Mouse (Mus musculus): ENCODE measurements around the gene Ptprcap. TPM values are rescaled to one million over a fixed set of nuclear protein-coding genes. Genes with fewer than 3 reads are reported as not detected.

The Ptprcap gene
- polyA plus RNA-seq, 1 experiment from 2014 or later, result 0.93 TPM

DNA sequence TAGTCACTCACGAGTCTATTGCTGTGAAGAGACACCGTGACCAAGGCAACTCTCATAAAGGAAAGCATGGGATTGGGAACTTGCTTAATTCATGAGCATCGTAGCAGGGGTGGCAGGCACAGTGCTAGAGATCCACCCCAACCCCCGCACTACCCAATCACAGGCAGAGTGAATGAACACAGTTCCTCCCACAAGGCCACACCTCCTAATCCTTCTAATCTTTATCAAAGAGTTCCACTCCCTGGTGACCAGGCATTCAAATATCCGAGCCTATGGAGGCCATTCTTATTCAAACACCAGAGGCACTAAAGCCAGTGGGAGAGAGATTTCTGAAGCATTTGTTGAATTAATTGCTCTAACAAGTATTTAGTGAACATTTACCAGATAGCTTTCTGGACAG is 7.5 kb upstream of the Ptprcap start:
- Histone ChIP-seq H3K4me1 (peaks cover 50% of the 10 kb centered on the region), H3K4me3 (no peak overlapping the region), H3K27me3 (ENCODE audit: low read depth, poor library complexity, severe bottlenecking) (no peaks in the 10 kb centered on the region), H3K27ac (no peak overlapping the region), H3K9me3 (replicated peaks) (no peaks in the 10 kb centered on the region), H3K36me3 (peaks cover 13% of the 10 kb centered on the region)
- no peak for DNase-seq (ENCODE audit: low spot score)
- 95% methylated on average over 5 of the region's 5 CpGs for WGBS

DNA sequence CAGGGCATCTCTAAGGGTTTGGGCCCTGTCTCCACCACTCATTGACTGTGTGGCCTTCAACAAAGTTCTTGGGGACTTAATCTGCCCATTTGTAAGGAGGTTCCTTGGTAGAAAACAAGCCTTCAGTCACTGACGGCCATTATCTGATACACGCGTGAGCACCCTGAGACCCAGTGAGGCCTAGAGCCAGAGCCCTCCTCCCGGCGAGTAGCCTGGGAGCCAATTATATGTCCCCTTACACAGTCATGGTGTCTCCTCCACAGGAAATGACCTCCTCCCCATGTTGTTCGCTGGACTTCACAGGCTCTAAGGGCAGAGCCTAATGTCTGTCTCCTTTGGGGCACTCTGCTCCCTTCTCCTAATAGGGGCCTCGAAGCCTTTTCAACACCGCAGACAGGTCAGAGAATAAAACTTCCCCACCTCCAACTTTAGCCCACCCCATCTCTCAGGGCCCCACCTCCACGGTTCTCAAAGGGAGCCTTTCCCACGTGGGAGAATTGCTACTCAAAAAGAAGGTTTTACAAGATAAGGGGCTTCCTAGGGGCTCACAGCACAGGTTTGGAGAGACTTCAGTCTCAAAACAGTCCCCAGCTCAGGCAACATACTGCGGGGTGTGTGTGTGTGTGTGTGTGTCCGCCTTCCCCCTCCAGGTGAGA is 6.9 kb upstream of the Ptprcap start:
- no peak overlapping the region for H3K4me3 ChIP-seq
- no peaks in the 10 kb centered on the region for H3K27me3 ChIP-seq (ENCODE audit: low read depth, poor library complexity, severe bottlenecking)
- DNase-seq (ENCODE audit: low spot score), result no peak
- H3K36me3 ChIP-seq, result peaks cover 19% of the 10 kb centered on the region
- H3K9me3 ChIP-seq (replicated peaks), result no peaks in the 10 kb centered on the region
- H3K27ac ChIP-seq, result no peak overlapping the region
- 68% methylated on average over 12 of the region's 12 CpGs for WGBS
- peaks cover 50% of the 10 kb centered on the region for H3K4me1 ChIP-seq

DNA sequence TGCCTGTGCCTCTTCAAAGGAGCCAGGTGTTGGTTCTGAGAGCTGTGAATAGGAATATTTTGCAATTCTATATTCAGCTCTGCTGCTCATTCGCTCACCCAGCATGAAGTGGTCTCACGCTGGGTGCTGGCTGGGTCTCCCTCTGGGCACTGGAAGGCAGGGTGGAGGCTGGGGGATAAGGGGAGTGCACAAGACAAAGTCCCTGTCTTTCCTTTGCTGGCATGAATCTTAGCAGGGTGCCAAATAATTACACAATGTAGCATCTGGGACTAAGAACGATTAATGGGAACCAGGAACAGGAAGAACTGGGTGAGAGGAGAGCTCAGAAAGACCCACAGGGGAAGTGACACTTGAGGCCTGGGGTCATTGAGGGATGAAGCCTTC is 6.4 kb upstream of the Ptprcap start:
- Histone ChIP-seq H3K9me3 (replicated peaks) (no peaks in the 10 kb centered on the region), H3K4me3 (no peak overlapping the region), H3K27me3 (ENCODE audit: low read depth, poor library complexity, severe bottlenecking) (no peaks in the 10 kb centered on the region), H3K4me1 (peaks cover 50% of the 10 kb centered on the region), H3K27ac (no peak overlapping the region), H3K36me3 (peaks cover 24% of the 10 kb centered on the region)
- WGBS, result 61% methylated on average over 3 of the region's 3 CpGs
- no peak for DNase-seq (ENCODE audit: low spot score)

DNA sequence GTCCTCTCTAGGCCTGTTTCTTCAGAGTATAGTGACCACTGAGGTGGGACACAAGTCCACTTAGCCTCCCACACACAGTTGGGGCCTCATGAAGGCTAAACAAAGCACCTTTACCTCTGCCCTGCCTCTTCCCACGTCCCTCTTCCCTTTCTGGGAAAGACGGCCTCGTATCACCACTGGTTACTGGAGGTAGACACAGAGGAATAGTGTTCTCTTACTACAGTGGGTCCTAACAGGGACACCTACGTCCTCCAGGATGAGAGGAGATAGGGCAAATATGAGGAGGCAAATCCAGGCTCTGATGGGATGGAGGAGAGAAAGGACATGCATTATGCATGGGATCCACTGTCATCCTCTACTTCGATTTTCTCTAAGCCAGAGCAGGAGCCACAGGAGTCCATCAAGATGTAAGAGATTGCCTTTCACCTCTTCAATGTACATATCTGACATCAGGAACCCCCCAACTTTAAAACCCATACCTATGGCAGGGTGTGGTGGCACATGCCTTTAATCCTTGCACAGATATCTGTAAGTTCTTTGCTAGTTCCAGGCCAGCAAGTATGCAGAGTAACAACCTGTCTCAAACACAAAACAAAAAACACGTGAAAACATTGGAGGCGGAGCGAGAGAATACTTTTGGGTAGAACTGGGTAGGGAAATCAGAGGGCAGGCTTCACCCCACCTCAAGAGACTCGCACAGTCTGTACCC is 5.5 kb upstream of the Ptprcap start:
- Histone ChIP-seq H3K36me3 (peaks cover 33% of the 10 kb centered on the region), H3K4me1 (peaks cover 47% of the 10 kb centered on the region), H3K27me3 (ENCODE audit: low read depth, poor library complexity, severe bottlenecking) (no peaks in the 10 kb centered on the region), H3K9me3 (replicated peaks) (no peaks in the 10 kb centered on the region), H3K4me3 (peak overlapping the region; percentile 90), H3K27ac (peak overlapping the region; percentile 90)
- no peak for DNase-seq (ENCODE audit: low spot score)
- WGBS, result 38% methylated on average over 9 of the region's 9 CpGs

DNA sequence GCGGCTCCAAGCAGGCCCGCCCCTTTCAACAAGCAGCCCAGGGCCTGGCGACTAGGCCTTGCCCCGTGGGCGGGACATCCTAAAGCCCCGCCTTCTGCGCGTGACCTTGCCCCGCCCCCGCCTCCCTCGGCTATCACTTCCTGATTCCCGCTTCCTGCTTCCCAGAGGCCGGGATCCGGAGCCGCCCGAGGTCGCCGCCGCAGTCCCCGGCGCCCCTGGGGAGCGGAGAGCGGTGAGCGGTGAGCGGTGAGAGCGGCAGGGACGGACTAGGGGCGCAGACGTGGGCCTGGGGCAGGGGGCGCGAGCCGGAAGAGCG is 5.0 kb upstream of the Ptprcap start, which contains the start of gene Coro1b:
Gene Coro1b, plus strand, starts transcription at position 129 of the 316 bp plus-strand sequence.
- H3K4me1 ChIP-seq, result peaks cover 49% of the 10 kb centered on the region
- H3K9me3 ChIP-seq (replicated peaks), result no peaks in the 10 kb centered on the region
- WGBS, result under 1% methylated on average over 24 of the region's 33 CpGs
- H3K27me3 ChIP-seq (ENCODE audit: low read depth, poor library complexity, severe bottlenecking), result no peaks in the 10 kb centered on the region
- H3K27ac ChIP-seq, result peak within 1 kb of the TSS; percentile 90
- peaks cover 39% of the 10 kb centered on the region for H3K36me3 ChIP-seq
- DNase-seq (ENCODE audit: low spot score), result peak; percentile 97
- H3K4me3 ChIP-seq, result peak within 1 kb of the TSS; percentile 90

DNA sequence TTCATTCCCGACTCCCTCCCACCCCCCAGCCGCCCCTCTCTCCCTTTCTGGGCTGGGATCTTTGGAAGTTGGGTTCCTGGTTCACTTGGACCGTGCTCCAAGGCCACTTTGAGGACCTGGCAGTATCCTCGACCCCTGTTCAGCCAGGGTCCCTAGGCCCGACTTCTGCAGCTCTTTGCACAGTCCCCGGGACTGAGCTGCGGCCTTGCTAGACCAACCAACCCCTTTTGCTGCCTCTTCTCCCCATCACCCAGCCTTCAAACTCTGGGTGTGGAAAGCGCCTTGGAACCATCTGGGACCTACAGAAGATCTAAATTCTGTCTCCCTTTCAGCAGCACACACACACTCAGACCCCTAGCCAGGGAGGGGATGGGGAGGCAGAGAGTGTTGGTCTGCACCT is 4.6 kb upstream of the Ptprcap start:
- Histone ChIP-seq H3K36me3 (peaks cover 42% of the 10 kb centered on the region), H3K27me3 (ENCODE audit: low read depth, poor library complexity, severe bottlenecking) (no peaks in the 10 kb centered on the region), H3K4me1 (peaks cover 46% of the 10 kb centered on the region), H3K9me3 (replicated peaks) (no peaks in the 10 kb centered on the region), H3K4me3 (peak overlapping the region; percentile 90), H3K27ac (peak overlapping the region; percentile 90)
- DNase-seq (ENCODE audit: low spot score), result no peak
- 2% methylated on average over 6 of the region's 8 CpGs for WGBS

DNA sequence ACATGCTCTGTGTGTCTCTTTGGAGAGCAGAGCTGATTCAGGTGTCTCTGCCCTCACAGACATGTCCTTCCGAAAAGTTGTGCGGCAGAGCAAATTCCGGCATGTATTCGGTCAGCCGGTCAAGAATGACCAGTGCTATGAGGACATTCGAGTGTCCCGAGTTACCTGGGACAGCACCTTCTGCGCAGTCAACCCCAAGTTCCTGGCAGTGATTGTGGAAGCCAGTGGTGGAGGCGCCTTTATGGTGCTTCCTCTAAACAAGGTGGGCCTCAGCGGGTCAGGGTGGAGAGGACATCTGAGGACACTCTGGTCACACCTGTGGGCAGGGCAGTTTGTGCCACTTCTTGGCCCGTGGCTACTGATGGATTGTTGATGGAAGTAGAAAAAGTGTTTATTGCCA is 4.1 kb upstream of the Ptprcap start:
- Histone ChIP-seq H3K4me3 (peak overlapping the region; percentile 90), H3K27ac (peak overlapping the region; percentile 90; the same call in 1 of the 2 replicates), H3K9me3 (replicated peaks) (no peaks in the 10 kb centered on the region), H3K36me3 (peaks cover 45% of the 10 kb centered on the region), H3K4me1 (peaks cover 44% of the 10 kb centered on the region), H3K27me3 (ENCODE audit: low read depth, poor library complexity, severe bottlenecking) (no peaks in the 10 kb centered on the region)
- WGBS, result 89% methylated on average over 11 of the region's 11 CpGs
- no peak for DNase-seq (ENCODE audit: low spot score)

DNA sequence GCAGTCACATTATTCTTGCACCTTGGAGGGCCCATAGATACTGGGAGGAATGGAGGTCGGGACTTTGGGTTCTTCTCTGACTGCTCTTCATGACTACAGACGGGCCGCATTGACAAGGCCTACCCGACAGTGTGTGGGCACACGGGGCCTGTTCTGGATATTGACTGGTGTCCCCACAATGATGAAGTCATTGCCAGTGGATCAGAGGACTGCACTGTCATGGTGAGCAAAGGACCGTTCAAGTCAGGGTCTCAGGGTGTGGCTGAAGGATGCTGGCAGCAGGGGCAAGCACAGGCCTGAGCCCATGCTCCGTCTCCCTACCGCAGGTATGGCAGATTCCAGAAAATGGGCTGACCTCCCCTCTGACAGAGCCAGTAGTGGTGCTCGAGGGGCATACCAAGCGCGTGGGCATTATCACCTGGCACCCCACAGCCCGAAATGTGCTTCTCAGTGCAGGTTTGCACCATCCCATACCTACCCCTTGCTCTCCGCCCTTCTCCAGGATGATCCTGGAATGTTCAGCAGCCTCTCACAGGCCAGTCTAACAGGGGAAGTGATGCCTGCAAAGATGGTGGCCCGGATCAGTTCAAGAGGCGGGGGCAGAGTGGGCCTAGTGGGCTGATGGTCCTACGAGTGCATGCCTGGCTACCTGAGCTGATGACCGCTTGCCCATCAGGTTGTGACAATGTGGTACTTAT is 3.5 kb upstream of the Ptprcap start:
- WGBS, result 94% methylated on average over 17 of the region's 17 CpGs
- Histone ChIP-seq H3K4me1 (peaks cover 46% of the 10 kb centered on the region), H3K4me3 (peak overlapping the region; percentile 90; the same call in 1 of the 2 replicates), H3K36me3 (peaks cover 47% of the 10 kb centered on the region), H3K27me3 (ENCODE audit: low read depth, poor library complexity, severe bottlenecking) (no peaks in the 10 kb centered on the region), H3K9me3 (replicated peaks) (no peaks in the 10 kb centered on the region), H3K27ac (no peak overlapping the region)
- no peak for DNase-seq (ENCODE audit: low spot score)

DNA sequence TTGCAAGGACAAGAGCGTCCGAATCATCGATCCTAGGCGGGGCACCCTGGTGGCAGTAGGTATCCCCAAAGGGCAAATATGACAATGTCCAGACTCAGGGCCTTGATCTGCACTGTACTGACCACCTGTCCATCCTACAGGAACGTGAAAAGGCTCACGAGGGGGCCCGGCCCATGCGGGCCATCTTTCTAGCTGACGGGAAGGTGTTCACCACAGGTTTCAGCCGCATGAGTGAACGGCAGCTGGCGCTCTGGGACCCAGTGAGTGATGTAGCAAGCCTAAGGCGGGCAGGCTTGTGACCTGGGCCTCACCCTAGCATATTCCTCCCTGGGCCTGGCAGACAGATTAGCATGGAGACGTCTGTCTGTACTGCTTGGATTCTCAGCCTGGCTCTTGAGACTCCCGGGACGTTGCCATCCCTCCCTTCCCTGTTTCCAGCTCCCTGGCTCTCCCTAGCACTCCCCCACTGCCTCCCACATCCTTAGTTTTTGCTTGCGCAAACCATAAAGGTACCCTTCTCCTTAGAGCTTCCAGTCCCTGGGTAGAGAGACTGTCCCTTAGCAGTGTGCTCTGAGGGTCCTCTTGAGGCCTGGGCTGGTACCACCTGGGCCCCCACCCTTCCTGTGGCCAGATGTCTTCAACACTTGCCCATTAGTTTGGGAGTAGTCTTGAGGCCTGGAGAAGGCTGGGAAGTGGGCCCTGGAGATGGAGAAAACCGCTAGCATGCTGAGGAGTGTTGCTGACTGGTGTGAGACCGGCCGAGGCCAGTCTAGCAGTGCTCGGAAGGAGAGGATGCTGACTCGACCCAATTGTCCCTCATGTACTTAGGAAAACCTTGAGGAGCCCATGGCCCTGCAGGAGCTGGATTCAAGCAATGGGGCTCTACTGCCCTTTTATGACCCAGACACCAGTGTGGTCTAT is 2.6 kb upstream of the Ptprcap start:
- H3K36me3 ChIP-seq, result peaks cover 56% of the 10 kb centered on the region
- H3K4me1 ChIP-seq, result peaks cover 49% of the 10 kb centered on the region
- no peak for DNase-seq (ENCODE audit: low spot score)
- no peaks in the 10 kb centered on the region for H3K9me3 ChIP-seq (replicated peaks)
- H3K27me3 ChIP-seq (ENCODE audit: low read depth, poor library complexity, severe bottlenecking), result no peaks in the 10 kb centered on the region
- no peak overlapping the region for H3K27ac ChIP-seq
- WGBS, result 91% methylated on average over 22 of the region's 22 CpGs
- no peak overlapping the region for H3K4me3 ChIP-seq

DNA sequence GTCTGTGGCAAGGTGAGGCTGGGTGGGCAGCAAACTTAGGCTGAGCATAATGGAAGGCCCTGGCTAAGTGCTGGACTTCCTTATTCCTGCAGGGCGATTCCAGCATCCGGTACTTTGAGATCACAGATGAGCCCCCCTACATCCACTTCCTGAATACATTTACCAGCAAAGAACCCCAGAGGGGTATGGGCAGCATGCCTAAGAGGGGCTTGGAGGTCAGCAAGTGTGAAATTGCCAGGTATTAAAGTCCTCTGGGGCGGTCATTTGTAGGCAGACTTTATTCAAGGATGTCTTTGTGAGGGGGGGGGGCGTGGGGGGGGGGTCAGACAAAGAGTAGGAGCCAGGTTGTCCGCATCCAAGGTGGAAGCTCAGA is 1.9 kb upstream of the Ptprcap start:
- peaks cover 47% of the 10 kb centered on the region for H3K4me1 ChIP-seq
- peaks cover 62% of the 10 kb centered on the region for H3K36me3 ChIP-seq

DNA sequence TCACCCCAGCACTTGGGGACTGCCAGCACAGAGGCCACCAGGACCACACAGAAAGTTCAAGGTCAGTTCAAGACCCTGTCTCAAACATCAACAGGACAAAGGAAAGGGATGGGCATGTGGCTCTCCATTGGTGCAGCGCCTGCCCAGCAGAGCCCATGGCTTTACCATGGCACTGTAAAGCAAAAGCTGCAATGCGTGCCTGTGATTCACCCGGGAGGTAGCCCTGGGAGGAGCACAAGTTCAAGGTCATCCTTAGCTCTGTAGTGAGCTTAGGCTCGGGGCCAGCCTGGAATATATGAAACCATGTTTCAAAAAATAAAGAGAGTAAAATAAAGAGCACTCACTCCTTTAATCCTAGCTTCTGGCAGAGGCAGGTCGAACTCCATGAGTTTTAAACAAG is 1.5 kb upstream of the Ptprcap start:
- no peak overlapping the region for H3K27ac ChIP-seq
- H3K4me1 ChIP-seq, result peaks cover 43% of the 10 kb centered on the region
- peaks cover 67% of the 10 kb centered on the region for H3K36me3 ChIP-seq
- H3K4me3 ChIP-seq, result no peak overlapping the region
- H3K27me3 ChIP-seq (ENCODE audit: low read depth, poor library complexity, severe bottlenecking), result no peaks in the 10 kb centered on the region
- H3K9me3 ChIP-seq (replicated peaks), result no peaks in the 10 kb centered on the region
- WGBS, result 87% methylated on average over 5 of the region's 5 CpGs
- DNase-seq (ENCODE audit: low spot score), result no peak

More for the DNA sequence above, 1.9 kb upstream of the Ptprcap start:
- Histone ChIP-seq H3K27me3 (ENCODE audit: low read depth, poor library complexity, severe bottlenecking) (no peaks in the 10 kb centered on the region), H3K4me3 (no peak overlapping the region), H3K9me3 (replicated peaks) (no peaks in the 10 kb centered on the region), H3K27ac (no peak overlapping the region)
- WGBS, result 93% methylated on average over 4 of the region's 5 CpGs
- DNase-seq (ENCODE audit: low spot score), result no peak

DNA sequence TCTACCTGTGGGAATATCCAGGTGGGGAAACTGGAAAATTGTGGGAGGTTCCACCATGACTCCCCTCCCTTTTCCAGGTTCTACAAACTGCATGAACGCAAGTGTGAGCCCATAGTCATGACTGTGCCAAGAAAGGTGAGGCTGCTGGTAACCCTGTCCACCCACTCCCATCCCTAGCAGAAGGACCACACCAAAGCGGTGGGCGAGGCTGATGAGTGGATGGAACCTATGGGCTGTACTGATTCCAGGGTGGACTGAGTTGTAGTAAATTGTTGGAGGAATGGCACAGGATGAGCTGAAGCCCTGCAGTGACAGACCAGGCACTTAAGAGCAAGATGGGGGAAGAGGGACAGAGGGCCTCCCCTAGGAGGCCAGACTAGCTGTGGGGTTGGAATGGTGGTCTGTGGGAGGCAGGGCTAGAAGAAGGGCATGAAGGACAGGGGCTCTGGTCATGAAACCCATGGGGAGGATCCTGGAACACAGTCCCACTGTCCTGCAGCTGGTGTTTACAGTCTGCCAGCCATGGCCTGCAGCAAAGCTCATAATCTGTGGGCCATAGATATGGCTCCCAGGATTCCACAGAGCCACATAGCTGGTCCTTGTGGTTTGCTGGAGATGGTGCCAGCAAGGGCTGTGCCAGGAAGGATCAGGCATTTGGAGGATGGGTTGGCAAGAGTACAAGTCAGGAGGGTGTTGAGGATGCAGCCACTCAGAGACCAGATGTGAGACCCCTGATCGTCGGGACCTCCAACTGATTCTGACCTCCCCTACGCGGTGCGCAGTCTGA is 766 bp upstream of the Ptprcap start:
- 86% methylated on average over 8 of the region's 8 CpGs for WGBS
- Histone ChIP-seq H3K9me3 (replicated peaks) (no peaks in the 10 kb centered on the region), H3K4me3 (no peak overlapping the region), H3K4me1 (peaks cover 36% of the 10 kb centered on the region), H3K36me3 (peaks cover 74% of the 10 kb centered on the region), H3K27ac (no peak overlapping the region), H3K27me3 (ENCODE audit: low read depth, poor library complexity, severe bottlenecking) (no peaks in the 10 kb centered on the region)
- DNase-seq (ENCODE audit: low spot score), result no peak

Data from limb, embryonic 10.5 days (tissue).